Comparison of ENCODE assay signal across 7 mouse cellular contexts in the genomic region with DNA sequence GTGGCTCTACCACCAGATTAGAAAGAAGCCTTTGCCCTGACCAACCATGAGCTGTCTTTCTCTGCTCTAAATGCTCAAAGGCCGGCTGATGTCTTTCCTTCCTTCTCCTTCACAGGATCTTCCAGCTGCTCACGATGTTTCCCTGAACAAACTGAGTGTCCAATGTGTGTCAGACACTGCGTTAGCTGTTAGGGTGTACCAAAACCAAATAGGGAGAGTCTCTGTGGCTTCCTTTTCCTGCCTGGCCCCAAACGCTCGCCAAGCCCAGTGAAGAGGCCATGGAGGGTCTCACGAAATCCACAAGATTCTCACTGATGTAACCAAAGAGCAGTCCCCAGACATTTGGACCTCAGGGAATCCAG. TPM values are rescaled to one million over a fixed set of nuclear protein-coding genes. Genes with fewer than 3 reads are reported as not detected.
DNase-seq lines count a peak whose midpoint lies in the region; ATAC-seq and TF ChIP-seq lines count a peak whose summit lies in the region.

No protein-coding gene starts in this region.

- no peak overlapping the region for H3K4me3 ChIP-seq in kidney, postnatal 0 days (replicated peaks; ENCODE audit: low read depth, low read length)
- no peak overlapping the region for H3K4me3 ChIP-seq in forebrain, embryonic 12.5 days (replicated peaks)
- no peak overlapping the region for H3K4me3 ChIP-seq in hindbrain, embryonic 15.5 days
- H3K4me3 ChIP-seq in neural tube, embryonic 13.5 days = no peak overlapping the region

- H3K4me1 ChIP-seq in kidney, postnatal 0 days (replicated peaks; ENCODE audit: insufficient read depth, low read length) = peaks cover 61% of the 10 kb centered on the region
- H3K4me1 ChIP-seq in forebrain, embryonic 12.5 days = peaks cover 84% of the 10 kb centered on the region
- peaks cover 65% of the 10 kb centered on the region for H3K4me1 ChIP-seq in hindbrain, embryonic 15.5 days (replicated peaks)
- H3K4me1 ChIP-seq in neural tube, embryonic 13.5 days (replicated peaks) = peaks cover 83% of the 10 kb centered on the region

- H3K36me3 ChIP-seq in kidney, postnatal 0 days (ENCODE audit: insufficient read depth, low read length) = no peaks in the 10 kb centered on the region
- 0 out of 2 replicates have a peak, but pooled peaks cover 8% of the 10 kb centered on the region for H3K36me3 ChIP-seq in forebrain, embryonic 12.5 days (replicated peaks)
- H3K36me3 ChIP-seq in hindbrain, embryonic 15.5 days = no peaks in the 10 kb centered on the region
- H3K36me3 ChIP-seq in neural tube, embryonic 13.5 days = no peaks in the 10 kb centered on the region

- no peaks in the 10 kb centered on the region for H3K9me3 ChIP-seq in kidney, postnatal 0 days (replicated peaks; ENCODE audit: low read length)
- H3K9me3 ChIP-seq in forebrain, embryonic 12.5 days = no peaks in the 10 kb centered on the region
- no peaks in the 10 kb centered on the region for H3K9me3 ChIP-seq in hindbrain, embryonic 15.5 days
- H3K9me3 ChIP-seq in neural tube, embryonic 13.5 days = no peaks in the 10 kb centered on the region

- H3K27ac ChIP-seq in kidney, postnatal 0 days = peak overlapping the region; percentile 83
- H3K27ac ChIP-seq in forebrain, embryonic 12.5 days = peak overlapping the region; percentile 88
- H3K27ac ChIP-seq in hindbrain, embryonic 15.5 days (replicated peaks) = peak overlapping the region; percentile 31
- peak overlapping the region; percentile 28; the same call in 1 of the 2 replicates for H3K27ac ChIP-seq in neural tube, embryonic 13.5 days (replicated peaks)

- ATAC-seq in kidney, postnatal 0 days (replicated peaks; ENCODE audit: low FRiP score, low read depth) = no peak
- ATAC-seq in forebrain, embryonic 12.5 days (ENCODE audit: low FRiP score) = no peak
- ATAC-seq in hindbrain, embryonic 15.5 days (ENCODE audit: low FRiP score, low read depth) = no peak
- ATAC-seq in neural tube, embryonic 13.5 days (ENCODE audit: low read depth) = no peak

- H3K27me3 ChIP-seq in kidney, postnatal 0 days (ENCODE audit: insufficient read depth, low read length) = no peaks in the 10 kb centered on the region
- no peaks in the 10 kb centered on the region for H3K27me3 ChIP-seq in forebrain, embryonic 12.5 days
- no peaks in the 10 kb centered on the region for H3K27me3 ChIP-seq in hindbrain, embryonic 15.5 days
- H3K27me3 ChIP-seq in neural tube, embryonic 13.5 days = no peaks in the 10 kb centered on the region

- no peak for TF ChIP-seq CTCF in kidney, postnatal 0 days (IDR thresholded peaks at IDR 0.05; ENCODE audit: low read depth)

- H3K9ac ChIP-seq in kidney, postnatal 0 days (ENCODE audit: low read depth, low read length) = no peak overlapping the region
- peak overlapping the region; percentile 5; the same call in 1 of the 2 replicates for H3K9ac ChIP-seq in forebrain, embryonic 12.5 days
- no peak overlapping the region for H3K9ac ChIP-seq in hindbrain, embryonic 15.5 days
- H3K9ac ChIP-seq in neural tube, embryonic 13.5 days = 0 out of 2 replicates have a peak overlapping the region, but pooled peaks have one; percentile 31

- no peak for DNase-seq in kidney, postnatal 0 days (ENCODE audit: low spot score)
- no peak for DNase-seq in kidney, postnatal 14 days
- no peak for DNase-seq in right cerebral cortex, postnatal 25 days
- DNase-seq in embryo, embryonic 11 days = no peak

- H3K4me2 ChIP-seq in kidney, postnatal 0 days (ENCODE audit: low read length) = no peak overlapping the region
- peak overlapping the region; percentile 30 for H3K4me2 ChIP-seq in forebrain, embryonic 12.5 days
- H3K4me2 ChIP-seq in hindbrain, embryonic 15.5 days = no peak overlapping the region
- no peak overlapping the region for H3K4me2 ChIP-seq in neural tube, embryonic 13.5 days

- WGBS in kidney, postnatal 0 days = 27% methylated on average over 6 of the region's 6 CpGs
- 12% methylated on average over 6 of the region's 6 CpGs for WGBS in forebrain, embryonic 12.5 days
- WGBS in hindbrain, embryonic 15.5 days = 24% methylated on average over 6 of the region's 6 CpGs
- WGBS in neural tube, embryonic 13.5 days = 34% methylated on average over 6 of the region's 6 CpGs

RNA-seq across cellular contexts. Expression of gene Pbx1, which starts 47.5 kb away (rescaled TPM):
- polyA plus RNA-seq in kidney, postnatal 0 days (2015; fragmentation: Nextera tagmentation; extraction: Ambion mirVana) = 55.7 and 59.4 TPM in 2 replicates
- polyA plus RNA-seq in forebrain, embryonic 12.5 days (2016; fragmentation: Nextera tagmentation; extraction: Ambion mirVana) = 69.4 and 72.2 TPM in 2 replicates
- 44.2 and 57.0 TPM in 2 replicates for polyA plus RNA-seq in hindbrain, embryonic 15.5 days (2015; fragmentation: Nextera tagmentation; extraction: Ambion mirVana)
- polyA plus RNA-seq in neural tube, embryonic 13.5 days (2015; fragmentation: Nextera tagmentation; extraction: Ambion mirVana) = 34.4 and 37.0 TPM in 2 replicates

Comparison
In these comparisons a context has a peak if more than half of its experiments do, and no peak if none do; other contexts are left out.
1. H3K27ac ChIP-seq: peak in every context shown above with its lines; median percentile 88 in forebrain, embryonic 12.5 days; 83 in kidney, postnatal 0 days; 31 in hindbrain, embryonic 15.5 days; 28 in neural tube, embryonic 13.5 days.
2. H3K9ac ChIP-seq: peak in forebrain, embryonic 12.5 days (single experiment) and neural tube, embryonic 13.5 days (single experiment); none in kidney, postnatal 0 days (single experiment) and hindbrain, embryonic 15.5 days (single experiment).